Mouse (Mus musculus) liver, postnatal 0 days (tissue): ENCODE results near the gene 3110082I17Rik.

Source experiments
- CTCF ChIP-seq: sonication (generic); IDR thresholded peaks from 2 replicates; pipeline ENCODE4 v1.5.1; 2016; ENCODE audit warnings: antibody characterized with exemption, low read depth
- EP300 ChIP-seq: IDR thresholded peaks from 2 replicates; pipeline ENCODE4 v1.6.1; 2016; ENCODE audit warnings: antibody characterized with exemption, low read depth, mild to moderate bottlenecking

DNA sequence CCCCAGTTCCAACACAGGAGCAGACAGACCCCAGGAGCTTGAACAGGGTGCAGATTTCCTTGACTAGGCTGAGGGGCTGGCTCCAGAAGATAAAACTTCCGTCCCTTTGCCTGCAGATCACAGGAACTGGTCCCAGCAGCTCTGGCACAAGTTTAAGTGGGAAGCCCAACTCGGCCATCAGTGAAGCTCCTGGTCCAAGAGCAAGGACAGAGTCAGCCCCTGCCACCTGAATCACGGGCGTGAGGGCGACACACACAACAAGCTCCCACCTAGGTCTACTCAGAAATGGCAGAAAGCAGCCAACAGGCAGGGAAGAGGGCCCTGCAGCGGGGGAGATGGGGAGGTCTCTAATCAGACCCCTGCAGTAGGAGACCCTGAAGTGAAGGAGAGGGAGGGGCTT, 90.0 kb downstream of the 3110082I17Rik start:
- TF ChIP-seq EP300 (no peak), CTCF (no peak)
